Mouse (Mus musculus) R1 (cell line): ENCODE measurements around the gene Hacd4.
A peak's percentile ranks its signal among the peaks of the same experiment; 100 is the strongest.
"Not testable (repeated sequence)": the region's sequence is repeated elsewhere in the genome, so short reads cannot be mapped to it uniquely, and the experiment has no call there.

Experiments used
- DNase-seq: peaks from one replicate; pipeline ENCODE4 v3.0.0-alpha.2; 2018; ENCODE audit warnings: low read depth, low spot score

Gene Hacd4

DNA sequence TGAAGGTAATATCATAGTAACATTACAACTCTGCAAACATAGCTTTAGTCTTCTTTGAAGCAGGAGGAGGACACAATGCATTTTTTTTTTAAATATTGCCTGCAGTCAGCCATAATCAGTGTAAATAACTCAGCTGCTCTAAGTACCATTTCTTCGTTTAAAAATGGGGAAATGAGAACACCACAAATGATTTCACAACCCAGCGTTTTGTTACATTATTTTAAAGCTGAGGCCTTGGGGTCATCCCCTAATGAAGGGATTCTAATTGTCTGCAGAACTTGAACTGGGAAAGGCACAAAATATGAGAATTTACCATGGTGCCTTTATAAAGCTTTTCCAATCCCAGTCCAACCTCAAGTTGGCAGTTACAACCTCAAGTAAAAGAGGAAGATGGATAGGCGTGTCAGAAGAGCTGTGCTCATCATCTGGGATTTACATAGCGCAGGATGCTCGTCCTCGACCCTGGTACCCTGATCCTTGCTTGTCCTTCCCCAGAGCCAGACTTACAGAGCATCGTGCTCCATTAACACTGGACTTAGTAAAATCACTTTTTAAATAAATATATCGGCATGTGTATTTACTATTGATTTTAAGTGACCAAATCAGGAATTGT lies 6.2 kb downstream of the Hacd4 start:
- no peak for DNase-seq

DNA sequence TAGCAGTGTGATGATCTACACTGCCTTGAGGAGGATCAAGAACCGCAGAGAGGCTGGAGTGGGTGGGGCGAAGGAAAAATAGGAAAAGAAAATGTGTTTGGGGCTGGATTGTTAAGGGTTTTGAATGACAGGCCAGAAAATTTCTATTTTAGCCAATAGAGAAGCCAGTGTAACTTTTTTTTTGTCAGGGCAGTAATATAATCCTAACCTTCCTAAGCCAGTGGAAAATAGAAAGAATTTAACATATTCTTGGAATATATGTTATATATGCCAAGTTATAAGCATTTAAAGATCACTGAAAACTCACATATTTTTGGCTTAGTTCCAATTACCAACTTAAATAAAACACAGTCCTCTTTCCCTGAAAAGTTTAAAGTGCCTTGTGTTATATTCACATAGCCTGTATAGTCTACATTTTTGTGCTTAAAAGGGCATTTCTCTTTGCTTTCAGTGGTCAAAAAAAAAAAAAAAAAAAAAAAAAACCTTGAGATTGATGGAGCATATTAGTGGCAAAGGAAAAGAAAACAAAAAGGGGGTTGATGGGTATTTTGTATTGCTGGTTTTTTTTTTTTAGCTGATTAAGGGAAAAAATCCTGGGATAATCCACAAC lies 11.0 kb downstream of the Hacd4 start:
- DNase-seq, result no peak

DNA sequence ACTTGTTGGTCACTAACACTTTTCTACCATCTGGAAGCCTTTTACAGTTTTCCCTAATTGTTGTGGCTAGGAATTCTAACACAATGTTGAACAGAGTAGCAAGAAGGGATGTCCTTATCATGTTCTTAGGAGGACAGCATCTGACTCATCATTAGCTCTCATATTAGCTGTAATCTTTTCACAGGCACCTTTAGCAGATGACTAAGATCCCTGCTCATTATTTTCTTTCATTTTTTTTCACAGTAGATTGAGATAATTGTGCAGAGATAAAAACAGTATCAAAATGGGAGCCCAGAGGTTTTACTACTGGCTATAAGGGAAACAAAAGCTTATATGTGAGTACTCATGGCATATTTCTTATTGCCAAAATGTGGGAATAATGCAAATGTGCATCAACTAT lies 14.2 kb downstream of the Hacd4 start:
- DNase-seq, result no peak

DNA sequence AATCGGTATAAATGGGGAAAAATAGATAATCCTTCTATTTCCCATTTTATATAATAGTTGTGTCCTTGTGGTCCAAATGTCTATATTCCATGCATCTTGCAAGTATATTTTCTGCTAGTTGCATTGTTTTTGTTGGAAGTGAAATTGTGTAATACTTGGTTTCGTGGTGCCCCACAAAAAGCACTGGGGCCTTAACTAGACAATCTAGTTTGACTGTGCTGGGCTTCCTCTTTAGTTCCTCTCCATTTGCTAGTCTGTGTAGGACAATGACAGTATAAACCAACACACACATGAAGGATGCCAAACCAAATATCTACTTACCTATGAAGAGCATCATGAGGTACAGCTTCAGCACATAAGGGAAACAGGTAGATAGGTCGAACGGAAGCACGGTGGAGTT lies 19.4 kb downstream of the Hacd4 start:
- no peak for DNase-seq

GRCm38 (mm10) chr4:88415017-88415416 lies 23.7 kb downstream of the Hacd4 start:
- no peak for DNase-seq

DNA sequence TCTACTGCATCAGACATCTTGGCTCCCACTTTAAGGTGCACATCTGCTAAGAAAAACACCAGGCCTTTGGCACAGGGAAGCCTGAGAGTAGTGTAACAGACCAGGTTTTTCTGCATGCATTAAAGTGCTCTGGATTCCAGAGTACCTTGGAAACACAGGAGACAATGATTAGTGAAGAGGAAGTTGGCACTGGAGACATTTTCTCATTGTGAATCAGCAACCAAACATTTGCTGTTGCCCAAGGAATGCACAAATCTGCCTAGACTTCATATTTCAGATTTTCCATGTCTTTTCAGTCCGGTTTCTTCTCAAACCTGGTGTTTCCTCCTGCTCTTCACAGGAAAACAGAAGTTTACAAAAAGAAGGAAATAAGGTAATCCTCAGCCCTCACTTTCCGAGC lies 26.4 kb downstream of the Hacd4 start:
- no peak for DNase-seq

DNA sequence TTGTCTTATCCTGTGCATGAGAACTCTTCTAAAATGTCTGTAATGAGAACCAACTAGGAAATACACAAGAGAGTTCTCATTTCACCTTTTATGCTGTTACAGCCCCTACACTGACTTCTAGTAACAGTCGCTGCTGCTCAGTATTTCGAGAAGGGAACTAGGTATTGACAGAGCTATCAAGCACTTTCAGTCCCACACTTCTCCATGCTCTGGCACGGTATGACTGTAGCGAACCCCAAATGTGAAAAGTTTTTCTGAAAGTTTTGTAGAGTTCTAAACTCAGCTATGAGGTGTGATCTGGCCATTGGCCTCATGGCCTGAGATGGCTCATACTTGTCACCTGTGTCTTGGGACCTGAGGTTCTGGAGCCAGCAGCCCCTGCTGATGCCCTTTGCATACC lies 29.4 kb downstream of the Hacd4 start:
- DNase-seq, result no peak

DNA sequence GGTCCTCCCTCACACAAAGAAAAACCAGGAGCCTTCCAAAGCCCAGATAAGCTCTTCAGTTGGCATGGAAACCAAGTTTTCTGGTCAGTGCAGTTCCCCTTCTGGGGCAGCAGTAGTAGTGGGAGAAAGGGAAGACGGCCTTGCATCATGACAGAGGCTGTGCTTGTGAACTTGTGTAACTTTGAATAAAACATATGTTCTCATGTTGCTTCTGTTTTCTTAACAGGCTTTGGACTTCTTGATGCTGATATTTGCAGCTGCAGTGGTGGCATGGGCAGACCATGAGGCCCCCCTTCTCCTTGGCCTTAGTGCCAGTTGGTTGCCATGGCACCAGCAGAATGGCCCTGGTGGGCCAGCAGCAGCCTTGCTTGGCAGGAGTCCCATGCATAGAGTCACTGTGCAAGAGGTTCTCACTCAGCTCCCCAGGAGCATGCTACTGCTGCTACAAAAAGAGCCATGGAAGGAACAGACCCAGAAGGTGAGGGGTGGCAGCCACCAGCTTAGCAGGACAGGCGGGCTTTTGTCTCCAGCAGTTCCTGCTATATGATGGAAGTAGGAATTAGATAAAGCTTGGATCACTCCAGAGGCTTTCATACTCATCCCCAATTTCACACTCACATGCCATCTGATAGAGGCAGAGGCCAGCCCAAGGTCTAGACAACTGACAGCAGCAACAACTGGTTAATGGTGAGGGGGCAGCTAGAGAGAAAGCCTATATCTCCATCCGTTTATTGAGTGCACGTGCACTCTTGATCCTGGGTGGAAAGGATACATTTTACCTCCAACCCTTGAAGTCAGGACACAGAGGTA lies 31.6 kb downstream of the Hacd4 start:
- no peak for DNase-seq

DNA sequence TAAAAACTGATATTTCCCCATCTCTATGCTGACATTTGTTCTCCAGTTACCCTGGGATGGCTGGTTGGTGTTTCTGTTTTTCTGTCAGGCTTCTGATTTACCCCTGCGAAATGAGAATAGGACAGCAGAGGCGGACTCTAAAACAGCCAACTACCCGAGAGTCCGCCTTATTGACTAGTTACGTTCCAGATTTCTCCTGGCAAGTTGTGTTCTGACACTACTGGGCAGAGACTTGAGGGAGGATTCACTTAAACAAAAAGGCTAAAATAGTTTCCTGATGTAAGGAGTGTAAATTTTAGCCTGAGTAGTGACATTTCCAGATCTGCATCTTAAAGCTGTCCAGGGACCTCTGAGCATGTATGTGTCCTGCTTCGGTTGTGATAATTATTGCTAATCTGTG lies 35.8 kb downstream of the Hacd4 start:
- no peak for DNase-seq

DNA sequence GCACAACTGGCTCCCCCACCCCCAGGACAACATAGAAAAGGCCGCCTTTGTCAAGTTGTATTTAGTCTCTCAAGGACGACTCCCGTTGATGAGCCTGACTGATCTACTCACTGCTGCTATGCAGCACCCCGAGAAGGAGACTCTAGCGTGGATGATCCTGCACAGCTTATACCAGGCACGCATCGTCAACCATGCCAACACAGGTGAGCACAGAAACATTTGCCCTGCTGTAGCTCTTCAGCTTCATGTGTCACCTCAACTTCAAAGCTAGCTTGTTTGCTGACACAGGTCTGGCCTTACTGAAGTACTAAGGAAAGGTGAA lies 37.8 kb downstream of the Hacd4 start:
- DNase-seq, result no peak

- DNase-seq, result peak; percentile 3
These were observed 38.3 kb downstream of the Hacd4 start for GRCm38 (mm10) chr4:88400302-88400991.

- DNase-seq, result no peak
These were observed 41.7 kb downstream of the Hacd4 start for GRCm38 (mm10) chr4:88396995-88397521.

DNA sequence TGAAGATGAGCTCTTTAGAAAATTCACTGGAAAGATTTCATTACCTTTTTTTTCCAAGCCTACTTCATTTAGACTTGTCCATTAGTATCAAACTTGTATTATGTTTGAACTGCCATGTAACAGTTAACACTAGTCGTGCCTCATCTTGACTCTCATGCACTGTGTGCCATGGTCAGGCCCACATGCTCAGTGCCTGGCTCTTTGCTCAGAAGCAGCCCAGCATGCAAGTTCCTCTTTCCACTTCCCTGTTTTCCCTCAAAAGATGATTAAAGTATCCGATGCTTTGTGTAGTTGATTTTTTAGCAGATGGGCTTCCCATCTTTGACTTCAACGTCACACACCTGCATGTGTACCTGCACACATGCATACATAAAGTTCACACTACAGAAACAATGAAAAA lies 43.0 kb downstream of the Hacd4 start:
- DNase-seq, result no peak

- not testable (repeated sequence) for DNase-seq
These were observed 48.1 kb downstream of the Hacd4 start for GRCm38 (mm10) chr4:88390596-88390995.

DNA sequence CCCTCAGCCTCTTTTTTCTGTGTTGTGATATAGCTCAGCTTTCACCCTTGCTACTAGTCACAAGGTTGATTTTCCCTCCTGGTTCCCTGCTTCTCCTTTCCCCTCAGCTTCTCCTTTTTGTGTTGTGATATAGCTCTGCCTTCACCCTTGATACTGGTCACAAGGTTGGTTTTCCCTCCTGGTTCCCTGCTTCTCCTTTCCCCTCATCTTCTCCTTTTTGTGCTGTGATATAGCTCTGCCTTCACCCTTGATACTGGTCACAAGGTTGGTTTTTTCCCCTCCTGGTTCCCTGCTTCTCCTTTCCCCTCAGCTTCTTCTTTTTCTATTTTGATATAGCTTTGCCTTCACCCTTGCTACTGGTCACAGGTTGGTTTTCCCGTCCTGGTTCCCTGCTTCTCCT lies 48.7 kb downstream of the Hacd4 start:
- no peak for DNase-seq

DNA sequence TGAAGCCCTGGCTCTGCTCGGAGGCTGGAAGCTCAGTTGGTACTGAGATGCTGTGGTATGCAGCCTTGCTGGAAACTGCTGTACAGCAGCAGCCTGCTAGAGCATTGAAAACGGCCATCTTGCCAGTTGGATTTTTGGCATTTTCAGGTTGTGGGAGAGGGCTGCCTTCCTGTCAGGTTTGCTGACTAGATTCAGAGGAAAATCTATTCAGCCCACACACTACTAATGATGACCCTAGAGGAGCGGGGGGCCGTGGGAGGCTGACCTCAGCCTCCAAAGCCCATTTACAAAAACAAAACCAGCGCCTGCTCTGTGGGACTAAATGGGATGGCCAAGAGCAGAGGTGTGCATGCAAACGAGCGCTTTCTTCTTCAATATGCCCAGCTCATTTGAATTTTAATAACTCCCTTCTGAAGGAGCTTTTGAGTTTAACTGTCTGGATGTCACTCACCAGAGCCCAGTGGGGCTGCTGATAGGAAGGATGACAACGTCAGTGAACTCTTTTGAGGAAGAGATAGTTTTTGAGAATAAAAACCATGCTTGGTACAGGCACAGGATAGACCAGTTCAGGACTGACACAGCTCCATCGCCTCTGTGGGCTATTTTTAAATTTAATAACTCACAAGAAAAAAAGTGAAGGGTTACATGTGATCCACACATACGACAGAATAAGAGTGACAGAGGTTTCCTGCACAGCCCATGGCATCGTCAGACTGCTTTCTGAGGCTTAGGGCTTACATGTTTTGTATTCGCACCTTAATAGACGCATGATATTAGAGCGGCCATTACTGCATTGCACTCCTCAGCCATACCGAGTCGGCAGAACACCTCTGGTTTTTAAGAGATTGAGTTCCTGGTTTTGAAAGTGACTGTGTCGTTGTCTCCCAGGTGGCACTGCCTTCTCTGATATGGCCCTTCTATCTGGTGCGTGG lies 66.2 kb downstream of the Hacd4 start:
- DNase-seq, result no peak

GRCm38 (mm10) chr4:88370819-88371218 lies 67.9 kb downstream of the Hacd4 start:
- no peak for DNase-seq

GRCm38 (mm10) chr4:88369951-88370350 lies 68.8 kb downstream of the Hacd4 start:
- DNase-seq, result no peak

DNA sequence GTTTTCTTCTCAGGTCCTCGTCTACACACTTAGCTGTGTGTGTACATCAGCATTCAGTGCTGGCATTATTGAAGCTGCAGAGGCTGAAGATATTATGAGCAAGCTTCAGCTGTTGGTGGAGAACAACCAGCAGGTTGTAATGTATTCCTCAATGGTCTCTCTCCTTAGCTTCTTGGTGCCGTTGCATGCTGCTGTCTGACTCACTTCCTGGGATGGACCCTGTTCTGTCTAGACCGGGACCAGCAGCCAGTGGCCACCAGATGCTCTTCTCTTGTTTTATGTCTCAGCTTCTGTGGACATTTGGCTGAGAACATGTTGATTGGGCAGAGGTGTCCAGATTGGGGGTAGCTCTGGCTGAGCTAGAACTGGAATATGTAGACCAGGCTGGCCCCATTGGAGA lies 81.3 kb downstream of the Hacd4 start:
- DNase-seq, result no peak

DNA sequence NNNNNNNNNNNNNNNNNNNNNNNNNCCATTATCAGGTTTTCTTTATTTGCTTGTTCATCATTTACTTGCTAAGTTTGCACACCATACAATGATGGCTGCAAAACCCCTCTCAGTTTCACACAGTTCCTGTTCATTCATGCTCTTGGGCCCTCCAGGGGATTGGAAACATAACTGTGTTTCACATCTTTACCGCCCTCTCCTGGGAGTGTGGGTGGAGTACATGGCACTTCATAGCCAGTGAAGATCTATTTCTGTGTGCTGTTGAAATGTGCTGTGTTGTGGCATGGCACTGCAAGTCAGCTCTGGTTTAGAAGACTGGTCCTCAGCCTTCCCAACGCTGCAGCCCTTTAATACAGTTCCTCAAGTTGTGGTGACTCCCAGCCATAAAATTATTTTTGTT lies 82.1 kb downstream of the Hacd4 start:
- DNase-seq, result peak; percentile 57

DNA sequence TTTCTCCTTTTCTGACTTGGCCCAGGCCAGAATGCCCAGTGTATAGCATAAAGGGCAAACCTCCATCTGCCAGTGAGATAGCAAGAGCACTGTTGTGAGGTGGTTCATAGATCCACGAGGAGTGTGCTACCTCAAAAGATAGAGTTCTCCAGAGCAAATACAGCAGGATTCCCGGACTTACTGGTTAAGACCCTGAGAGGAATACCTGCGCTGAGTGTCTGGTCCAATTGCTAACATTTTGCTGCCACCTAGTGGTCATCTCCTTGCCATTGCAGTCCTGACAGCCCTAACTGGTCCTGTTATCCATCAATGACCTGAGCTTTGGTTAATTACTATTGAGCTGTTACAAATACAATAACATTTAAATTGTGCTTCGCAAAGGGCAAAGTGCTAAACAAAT lies 87.8 kb downstream of the Hacd4 start:
- DNase-seq, result peak; percentile 81
